ENCODE assay signal across 7 mouse cellular contexts in genomic region chr10:116197416-116197939, GRCm38 (mm10).
A peak's percentile ranks its signal among the peaks of the same experiment; 100 is the strongest.
DNase-seq lines count a peak whose midpoint lies in the region; ATAC-seq and TF ChIP-seq lines count a peak whose summit lies in the region.

No protein-coding gene starts in this region.

- peak; percentile 41; the same call in 1 of the 2 replicates for TF ChIP-seq CTCF in liver, adult 2 months (IDR thresholded peaks at IDR 0.05; ENCODE audit: low read depth, low read length)

- no peak for ATAC-seq in liver, embryonic 12.5 days
- ATAC-seq in heart, embryonic 11.5 days (replicated peaks; ENCODE audit: insufficient number of reproducible peaks, low FRiP score, low TSS enrichment), result no peak
- ATAC-seq in monocyte, adult 5-6 weeks (replicated peaks; ENCODE audit: insufficient number of reproducible peaks, low FRiP score, low TSS enrichment, poor library complexity, severe bottlenecking), result no peak

- no peak overlapping the region for H3K4me2 ChIP-seq in liver, embryonic 12.5 days
- H3K4me2 ChIP-seq in heart, embryonic 11.5 days, result peak overlapping the region; percentile 32

- H3K27me3 ChIP-seq in liver, adult 2 months (ENCODE audit: control insufficient read depth, insufficient read depth, low read length), result no peaks in the 10 kb centered on the region
- no peaks in the 10 kb centered on the region; the same call in 1 of the 2 replicates for H3K27me3 ChIP-seq in liver, embryonic 12.5 days (replicated peaks)
- no peaks in the 10 kb centered on the region for H3K27me3 ChIP-seq in heart, embryonic 11.5 days (ENCODE audit: control insufficient read depth, insufficient read depth, low read length)

- H3K79me2 ChIP-seq in liver, adult 2 months (ENCODE audit: control insufficient read depth, insufficient read depth, low read length), result no peaks in the 10 kb centered on the region

- TF ChIP-seq POLR2A in liver, adult 2 months (IDR thresholded peaks at IDR 0.05; ENCODE audit: extremely low read depth, insufficient read depth, low read length), result no peak

- H3K4me3 ChIP-seq in liver, adult 2 months (ENCODE audit: insufficient read depth, low read depth, low read length), result no peak overlapping the region
- H3K4me3 ChIP-seq in liver, embryonic 12.5 days, result no peak overlapping the region
- H3K4me3 ChIP-seq in heart, embryonic 11.5 days (ENCODE audit: low read depth, low read length), result no peak overlapping the region

- no peak overlapping the region for H3K9ac ChIP-seq in liver, adult 2 months (ENCODE audit: low read depth, low read length)
- H3K9ac ChIP-seq in liver, embryonic 12.5 days, result no peak overlapping the region
- H3K9ac ChIP-seq in heart, embryonic 11.5 days (ENCODE audit: low read depth, low read length), result no peak overlapping the region

- no peaks in the 10 kb centered on the region for H3K9me3 ChIP-seq in liver, embryonic 12.5 days (replicated peaks)
- no peaks in the 10 kb centered on the region for H3K9me3 ChIP-seq in heart, embryonic 11.5 days (replicated peaks; ENCODE audit: control insufficient read depth, low read length)

- no peaks in the 10 kb centered on the region for H3K36me3 ChIP-seq in liver, adult 2 months (ENCODE audit: control insufficient read depth, insufficient read depth, low read length)
- H3K36me3 ChIP-seq in liver, embryonic 12.5 days, result no peaks in the 10 kb centered on the region
- H3K36me3 ChIP-seq in heart, embryonic 11.5 days (ENCODE audit: control insufficient read depth, insufficient read depth, low read length), result no peaks in the 10 kb centered on the region

- peak; percentile 37 for DNase-seq in liver, adult 2 months (ENCODE audit: extremely low read depth, low read depth, low spot score)
- peak; percentile 26 for DNase-seq in c-Kit-positive CD71-positive TER-119-positive erythroid progenitor cells, embryonic 14.5 days (ENCODE audit: low spot score)
- DNase-seq in mesoderm, embryonic 11.5 days (ENCODE audit: low read depth, low spot score), result peak; percentile 63
- no peak for DNase-seq in left cerebral cortex, adult 18-20 months (ENCODE audit: low spot score in 2 of 2)

- no peak overlapping the region for H3K27ac ChIP-seq in liver, adult 2 months (replicated peaks; ENCODE audit: insufficient read depth, low read depth, low read length)
- H3K27ac ChIP-seq in liver, embryonic 12.5 days, result no peak overlapping the region
- no peak overlapping the region for H3K27ac ChIP-seq in heart, embryonic 11.5 days (ENCODE audit: low read depth, low read length)

- 20% methylated on average over 4 of the region's 4 CpGs for WGBS in liver, adult 2 months
- WGBS in liver, embryonic 12.5 days (ENCODE audit: insufficient replicate concordance), result 24% methylated on average over 4 of the region's 4 CpGs
- WGBS in heart, embryonic 11.5 days (ENCODE audit: insufficient replicate concordance), result 9% methylated on average over 4 of the region's 4 CpGs

- H3K4me1 ChIP-seq in liver, adult 2 months (ENCODE audit: control insufficient read depth, insufficient read depth, low read length), result no peaks in the 10 kb centered on the region
- H3K4me1 ChIP-seq in liver, embryonic 12.5 days, result no peaks in the 10 kb centered on the region
- H3K4me1 ChIP-seq in heart, embryonic 11.5 days (ENCODE audit: control insufficient read depth, insufficient read depth, low read length), result no peaks in the 10 kb centered on the region

Comparison
In these comparisons a context has a peak if more than half of its experiments do, and no peak if none do; other contexts are left out.
1. DNase-seq: peak in liver, adult 2 months (single experiment), c-Kit-positive CD71-positive TER-119-positive erythroid progenitor cells, embryonic 14.5 days (single experiment) and mesoderm, embryonic 11.5 days (single experiment); none in left cerebral cortex, adult 18-20 months (0 of 2).